Mouse (Mus musculus) brain, embryonic 14.5 days (tissue): ENCODE data around the gene Nlrx1.

ENCODE experiments used
- CTCF ChIP-seq: fragments of 200-500 bp; IDR thresholded peaks from 2 replicates; pipeline ENCODE4 v1.5.1; 2012; ENCODE audit warnings: inconsistent platforms, mild to moderate bottlenecking, moderate library complexity, borderline replicate concordance; ENCODE audit not compliant: insufficient read depth, insufficient read length; ENCODE audit errors: extremely low read depth
- POLR2A ChIP-seq: fragments of 200-500 bp; IDR thresholded peaks from 2 replicates; pipeline ENCODE4 v1.6.1; 2012; ENCODE audit warnings: mild to moderate bottlenecking, inconsistent platforms, borderline replicate concordance; ENCODE audit not compliant: poor library complexity, insufficient read depth, insufficient read length, severe bottlenecking; ENCODE audit errors: extremely low read depth

DNA sequence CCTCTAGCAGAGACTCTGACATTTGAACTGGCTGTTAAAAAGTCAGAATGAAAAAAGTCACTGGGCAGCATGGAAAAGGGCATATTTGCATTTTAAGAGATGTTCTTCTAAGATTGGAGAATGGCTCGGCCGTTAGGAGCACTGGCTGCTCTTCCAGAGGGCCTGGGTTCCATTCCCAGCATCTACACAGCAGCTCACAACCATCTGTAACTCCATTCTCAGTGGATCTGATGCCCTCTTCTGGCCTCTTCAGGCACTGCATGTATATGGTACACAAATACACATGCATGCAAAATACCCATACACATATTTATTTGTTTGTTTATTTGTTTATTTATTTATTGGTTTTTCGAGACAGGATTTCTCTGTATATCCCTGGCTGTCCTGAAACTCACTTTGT is 678 bp upstream of the Nlrx1 start:
- TF ChIP-seq POLR2A (no peak), CTCF (peak; percentile 30; the same call in 1 of the 2 replicates)
